Mouse (Mus musculus): ENCODE data around the gene Haus5. TPM values are rescaled to one million over a fixed set of nuclear protein-coding genes. Genes with fewer than 3 reads are reported as not detected.

The Haus5 gene
- 1 to 10 TPM; 3.5 to 6.4 TPM for total RNA-seq (2021)

GRCm38 (mm10) chr7:30664529-30665200, at the start of gene Haus5:
Gene Haus5 (minus strand): TSS chr7:30664994.
- intact Hi-C loops (cut with DNase I) = loop anchor here (2.0 to 5.0 kb wide), 3 partner anchors 14 to 193 kb away; partner anchors contain the start of genes Ffar3, Rbm42 and Tmem147
- DNase-seq (ENCODE audit: low spot score in 2 of 2) = peak; percentile 92 to 94

- no peak for DNase-seq (ENCODE audit: low spot score in 2 of 2)
- intact Hi-C loops (cut with DNase I) = no loop called here
Observed at GRCm38 (mm10) chr7:30711942-30712341, 47.1 kb upstream of the Haus5 start, which contains the start of gene Atp4a. Gene Atp4a (plus strand): TSS chr7:30712209.

- DNase-seq (ENCODE audit: low spot score in 2 of 2) = no peak
- intact Hi-C loops (cut with DNase I) = no loop called here
Observed at GRCm38 (mm10) chr7:30707441-30707840, 42.6 kb upstream of the Haus5 start.

- intact Hi-C loops (cut with DNase I) = no loop called here
Observed at GRCm38 (mm10) chr7:30706214-30706882, 41.6 kb upstream of the Haus5 start.

GRCm38 (mm10) chr7:30698589-30698988, 33.8 kb upstream of the Haus5 start, which contains the start of gene 2200002J24Rik:
Gene 2200002J24Rik (plus strand): TSS chr7:30698926.
- DNase-seq (ENCODE audit: low spot score in 2 of 2) = no peak
- intact Hi-C loops (cut with DNase I) = no loop called here

More at GRCm38 (mm10) chr7:30706214-30706882, 41.6 kb upstream of the Haus5 start:
- DNase-seq (ENCODE audit: low spot score in 2 of 2) = no peak

GRCm38 (mm10) chr7:30698101-30698500, 33.3 kb upstream of the Haus5 start:
- no peak for DNase-seq (ENCODE audit: low spot score in 2 of 2)
- intact Hi-C loops (cut with DNase I) = no loop called here

- intact Hi-C loops (cut with DNase I) = no loop called here
- peak; percentile 6 to 55 for DNase-seq (ENCODE audit: low spot score in 2 of 2)
Observed at GRCm38 (mm10) chr7:30688325-30688724, 23.5 kb upstream of the Haus5 start.

GRCm38 (mm10) chr7:30683425-30683824, 18.6 kb upstream of the Haus5 start:
- intact Hi-C loops (cut with DNase I) = loop anchor here (5.0 kb wide), 1 partner anchor 179 kb away; the partner anchor contains the start of gene Ffar1
- DNase-seq (ENCODE audit: low spot score in 2 of 2) = no peak

GRCm38 (mm10) chr7:30681897-30682296, 17.1 kb upstream of the Haus5 start:
- intact Hi-C loops (cut with DNase I) = loop anchor here (5.0 kb wide), 1 partner anchor 180 kb away; the partner anchor contains the start of gene Ffar1
- DNase-seq (ENCODE audit: low spot score in 2 of 2) = no peak

GRCm38 (mm10) chr7:30678263-30678975, 13.6 kb upstream of the Haus5 start:
- intact Hi-C loops (cut with DNase I) = no loop called here

GRCm38 (mm10) chr7:30671480-30671879, 6.7 kb upstream of the Haus5 start, which contains the start of gene Pmis2:
Gene Pmis2 (minus strand): TSS chr7:30671605.
- intact Hi-C loops (cut with DNase I) = no loop called here
- no peak for DNase-seq (ENCODE audit: low spot score in 2 of 2)

More at GRCm38 (mm10) chr7:30678263-30678975, 13.6 kb upstream of the Haus5 start:
- no peak for DNase-seq (ENCODE audit: low spot score in 2 of 2)

GRCm38 (mm10) chr7:30669229-30669628, 4.4 kb upstream of the Haus5 start:
- intact Hi-C loops (cut with DNase I) = loop anchor here (5.0 kb wide), 1 partner anchor 188 kb away; the partner anchor contains the start of gene Ffar3
- no peak for DNase-seq (ENCODE audit: low spot score in 2 of 2)

- peak; percentile 18 to 20 for DNase-seq (ENCODE audit: low spot score in 2 of 2)
- intact Hi-C loops (cut with DNase I) = loop anchor here (2.0 to 5.0 kb wide), 3 partner anchors 15 to 192 kb away; partner anchors contain the start of genes Ffar3, Rbm42 and Tmem147
Observed at GRCm38 (mm10) chr7:30665321-30665720, 527 bp upstream of the Haus5 start.

- intact Hi-C loops (cut with DNase I) = loop anchor here (2.0 kb wide), 1 partner anchor 15 kb away; the partner anchor contains the start of gene Haus5
- DNase-seq (ENCODE audit: low spot score in 2 of 2) = peak; percentile 99 to 100
Observed at GRCm38 (mm10) chr7:30649591-30650540, 14.9 kb downstream of the Haus5 start, which contains the start of gene Rbm42. Gene Rbm42 (minus strand): TSS chr7:30650317.

GRCm38 (mm10) chr7:30639083-30639482, 25.7 kb downstream of the Haus5 start:
- intact Hi-C loops (cut with DNase I) = no loop called here
- DNase-seq (ENCODE audit: low spot score in 2 of 2) = no peak

GRCm38 (mm10) chr7:30636395-30636794, 28.4 kb downstream of the Haus5 start:
- no peak for DNase-seq (ENCODE audit: low spot score in 2 of 2)
- intact Hi-C loops (cut with DNase I) = no loop called here

GRCm38 (mm10) chr7:30635752-30636151, 29.0 kb downstream of the Haus5 start, which contains the start of gene Etv2:
Gene Etv2 (minus strand): TSS chr7:30635852.
- DNase-seq (ENCODE audit: low spot score in 2 of 2) = no peak
- intact Hi-C loops (cut with DNase I) = no loop called here

- intact Hi-C loops (cut with DNase I) = loop anchor here (5.0 kb wide), 1 partner anchor 208 kb away; no protein-coding TSS in a partner anchor
- DNase-seq (ENCODE audit: low spot score in 2 of 2) = no peak
Observed at GRCm38 (mm10) chr7:30634621-30635020, 30.2 kb downstream of the Haus5 start.

Measured in left cerebral cortex, postnatal 25 days (tissue).